ENCODE assay signal across 18 mouse cellular contexts in genomic region chr10:71430661-71431060, GRCm38 (mm10).
DNase-seq lines count a peak whose midpoint lies in the region; ATAC-seq and TF ChIP-seq lines count a peak whose summit lies in the region.
"Had no signal": no experiment of that assay in that cellular context is flagged by ENCODE, and none has a peak within 500 bp of the region (broad histone marks: within the 10 kb centered on the region; RNA-seq: fewer than 3 reads in every experiment).

No protein-coding gene starts in this region.

- no peak for TF ChIP-seq EP300 in ES-Bruce4 (IDR thresholded peaks at IDR 0.05; ENCODE audit: insufficient read depth, low read depth, low read length)

- ATAC-seq in kidney, postnatal 0 days (replicated peaks; ENCODE audit: low FRiP score, low read depth): no peak
- no peak for ATAC-seq in kidney, embryonic 16.5 days (ENCODE audit: low FRiP score, low TSS enrichment)
- ATAC-seq: intestine, embryonic 15.5 days had no signal

- H3K9ac ChIP-seq in kidney, postnatal 0 days (ENCODE audit: low read depth, low read length): no peak overlapping the region
- no peak overlapping the region for H3K9ac ChIP-seq in kidney, embryonic 16.5 days (replicated peaks; ENCODE audit: low read length)
- no peak overlapping the region for H3K9ac ChIP-seq in ES-Bruce4 (ENCODE audit: low read depth, poor library complexity, severe bottlenecking)
- H3K9ac ChIP-seq: hindbrain, embryonic 12.5 days; intestine, embryonic 15.5 days; limb, embryonic 15.5 days; neural tube, embryonic 15.5 days had no signal

- WGBS in kidney, postnatal 0 days: 92% methylated on average over 6 of the region's 6 CpGs
- WGBS in kidney, embryonic 16.5 days: 93% methylated on average over 6 of the region's 6 CpGs
- WGBS in thymus, adult 2 months: 88% methylated on average over 6 of the region's 6 CpGs

- H3K36me3 ChIP-seq in kidney, postnatal 0 days (ENCODE audit: insufficient read depth, low read length): no peaks in the 10 kb centered on the region
- no peaks in the 10 kb centered on the region for H3K36me3 ChIP-seq in kidney, embryonic 16.5 days (ENCODE audit: insufficient read depth, low read length)
- H3K36me3 ChIP-seq in ES-Bruce4 (ENCODE audit: control insufficient read depth, insufficient read depth, low read length, poor library complexity, severe bottlenecking): no peaks in the 10 kb centered on the region
- H3K36me3 ChIP-seq in thymus, adult 2 months (ENCODE audit: control insufficient read depth, insufficient read depth, low read length): no peaks in the 10 kb centered on the region
- H3K36me3 ChIP-seq: hindbrain, embryonic 12.5 days; intestine, embryonic 15.5 days; limb, embryonic 15.5 days; midbrain, embryonic 10.5 days; neural tube, embryonic 15.5 days had no signal

- no peak for TF ChIP-seq POLR2A in ES-Bruce4 (IDR thresholded peaks at IDR 0.05; ENCODE audit: insufficient read depth, low read length)
- TF ChIP-seq POLR2A in cortical plate, adult 2 months (IDR thresholded peaks at IDR 0.05; ENCODE audit: extremely low read depth, insufficient read depth, low read length): no peak
- no peak for TF ChIP-seq POLR2A in thymus, adult 2 months (IDR thresholded peaks at IDR 0.05; ENCODE audit: control insufficient read depth, extremely low read depth, insufficient read depth, low read length, poor library complexity)

- no peaks in the 10 kb centered on the region for H3K4me1 ChIP-seq in kidney, postnatal 0 days (replicated peaks; ENCODE audit: insufficient read depth, low read length)
- no peaks in the 10 kb centered on the region for H3K4me1 ChIP-seq in kidney, embryonic 16.5 days (ENCODE audit: insufficient read depth, low read length)
- H3K4me1 ChIP-seq in ES-Bruce4 (ENCODE audit: control insufficient read depth, insufficient read depth, low read length): no peaks in the 10 kb centered on the region
- H3K4me1 ChIP-seq in cortical plate, adult 2 months (ENCODE audit: control insufficient read depth, insufficient read depth, low read length): no peaks in the 10 kb centered on the region
- no peaks in the 10 kb centered on the region for H3K4me1 ChIP-seq in thymus, adult 2 months (replicated peaks; ENCODE audit: control insufficient read depth, insufficient read depth, low read length)
- H3K4me1 ChIP-seq: hindbrain, embryonic 12.5 days; intestine, embryonic 15.5 days; limb, embryonic 15.5 days; midbrain, embryonic 10.5 days; neural tube, embryonic 15.5 days had no signal

- TF ChIP-seq CTCF in kidney, postnatal 0 days (IDR thresholded peaks at IDR 0.05; ENCODE audit: low read depth): peak; percentile 38
- peak; percentile 0 for TF ChIP-seq CTCF in ES-Bruce4 (IDR thresholded peaks at IDR 0.05; ENCODE audit: low read depth, low read length)
- peak; percentile 16; the same call in 1 of the 2 replicates for TF ChIP-seq CTCF in cortical plate, adult 2 months (IDR thresholded peaks at IDR 0.05; ENCODE audit: extremely low read depth, insufficient read depth, low read length)
- TF ChIP-seq CTCF in thymus, adult 2 months (IDR thresholded peaks at IDR 0.05; ENCODE audit: borderline replicate concordance, control insufficient read depth, extremely low read depth, insufficient read depth, low read length, poor library complexity): no peak

- no peak overlapping the region for H3K4me2 ChIP-seq in kidney, postnatal 0 days (ENCODE audit: low read length)
- no peak overlapping the region for H3K4me2 ChIP-seq in kidney, embryonic 16.5 days (replicated peaks; ENCODE audit: low read depth, low read length)
- H3K4me2 ChIP-seq: hindbrain, embryonic 12.5 days; intestine, embryonic 15.5 days; limb, embryonic 15.5 days; neural tube, embryonic 15.5 days had no signal

- no peak overlapping the region for H3K27ac ChIP-seq in kidney, postnatal 0 days
- no peak overlapping the region for H3K27ac ChIP-seq in kidney, embryonic 16.5 days (ENCODE audit: low read length)
- H3K27ac ChIP-seq in ES-Bruce4 (ENCODE audit: insufficient read depth, low read length): no peak overlapping the region
- no peak overlapping the region for H3K27ac ChIP-seq in cortical plate, adult 2 months (ENCODE audit: insufficient read depth, low read length)
- no peak overlapping the region for H3K27ac ChIP-seq in thymus, adult 2 months (ENCODE audit: control insufficient read depth, insufficient read depth, low read length)
- H3K27ac ChIP-seq: hindbrain, embryonic 12.5 days; intestine, embryonic 15.5 days; limb, embryonic 15.5 days; midbrain, embryonic 10.5 days; neural tube, embryonic 15.5 days had no signal

- no peaks in the 10 kb centered on the region for H3K9me3 ChIP-seq in kidney, postnatal 0 days (replicated peaks; ENCODE audit: low read length)
- no peaks in the 10 kb centered on the region for H3K9me3 ChIP-seq in kidney, embryonic 16.5 days (ENCODE audit: low read length)
- H3K9me3 ChIP-seq in ES-Bruce4 (replicated peaks; ENCODE audit: control insufficient read depth, insufficient read depth, low read length, poor library complexity, severe bottlenecking): no peaks in the 10 kb centered on the region
- H3K9me3 ChIP-seq: intestine, embryonic 15.5 days; limb, embryonic 15.5 days; neural tube, embryonic 15.5 days had no signal

- H3K4me3 ChIP-seq in kidney, postnatal 0 days (replicated peaks; ENCODE audit: low read depth, low read length): no peak overlapping the region
- H3K4me3 ChIP-seq in kidney, embryonic 16.5 days (ENCODE audit: low read length): no peak overlapping the region
- H3K4me3 ChIP-seq in ES-Bruce4 (ENCODE audit: low read depth, low read length): no peak overlapping the region
- H3K4me3 ChIP-seq in cortical plate, adult 2 months (ENCODE audit: insufficient read depth, low read length): no peak overlapping the region
- H3K4me3 ChIP-seq in thymus, adult 2 months (ENCODE audit: control insufficient read depth, insufficient read depth, low read length): no peak overlapping the region
- H3K4me3 ChIP-seq: hindbrain, embryonic 12.5 days; intestine, embryonic 15.5 days; limb, embryonic 15.5 days; midbrain, embryonic 10.5 days; myocyte; neural tube, embryonic 15.5 days had no signal

- H3K27me3 ChIP-seq in kidney, postnatal 0 days (ENCODE audit: insufficient read depth, low read length): no peaks in the 10 kb centered on the region
- no peaks in the 10 kb centered on the region for H3K27me3 ChIP-seq in kidney, embryonic 16.5 days (ENCODE audit: insufficient read depth, low read length)
- H3K27me3 ChIP-seq in ES-Bruce4 (ENCODE audit: control insufficient read depth, insufficient read depth, low read length, poor library complexity, severe bottlenecking): no peaks in the 10 kb centered on the region
- no peaks in the 10 kb centered on the region for H3K27me3 ChIP-seq in thymus, adult 2 months (ENCODE audit: control insufficient read depth, insufficient read depth, low read length)
- H3K27me3 ChIP-seq: hindbrain, embryonic 12.5 days; intestine, embryonic 15.5 days; limb, embryonic 15.5 days; neural tube, embryonic 15.5 days had no signal

- intact Hi-C loops in heart, postnatal 25 days (cut with DNase I): no loop called here

- DNase-seq in kidney, postnatal 0 days (ENCODE audit: low spot score): peak; percentile 9
- peak; percentile 17 for DNase-seq in 3T3-L1 (ENCODE audit: low read depth, low spot score)
- DNase-seq in heart, postnatal 25 days (ENCODE audit: low spot score): no peak
- no peak for DNase-seq in thymus, adult 2 months
- DNase-seq: cerebellum, adult 2 months; gastrocnemius, postnatal 25 days; kidney, postnatal 10 days; lung, postnatal 36 days; thymus, adult 18-20 months had no signal

Comparison
In these comparisons a context has a peak if more than half of its experiments do, and no peak if none do; other contexts are left out.
1. DNase-seq: peak in kidney, postnatal 0 days (single experiment) and 3T3-L1 (single experiment); none in heart, postnatal 25 days (single experiment) and thymus, adult 2 months (single experiment).